Mouse (Mus musculus): ENCODE measurements around the gene Tuba1b. TPM values are rescaled to one million over a fixed set of nuclear protein-coding genes. Genes with fewer than 3 reads are reported as not detected.
"Not testable (repeated sequence)": the region's sequence is repeated elsewhere in the genome, so short reads cannot be mapped to it uniquely, and the experiment has no call there.

Tuba1b gene
- polyA plus RNA-seq, 1 experiment from 2014 or later: 1,598 TPM

DNA sequence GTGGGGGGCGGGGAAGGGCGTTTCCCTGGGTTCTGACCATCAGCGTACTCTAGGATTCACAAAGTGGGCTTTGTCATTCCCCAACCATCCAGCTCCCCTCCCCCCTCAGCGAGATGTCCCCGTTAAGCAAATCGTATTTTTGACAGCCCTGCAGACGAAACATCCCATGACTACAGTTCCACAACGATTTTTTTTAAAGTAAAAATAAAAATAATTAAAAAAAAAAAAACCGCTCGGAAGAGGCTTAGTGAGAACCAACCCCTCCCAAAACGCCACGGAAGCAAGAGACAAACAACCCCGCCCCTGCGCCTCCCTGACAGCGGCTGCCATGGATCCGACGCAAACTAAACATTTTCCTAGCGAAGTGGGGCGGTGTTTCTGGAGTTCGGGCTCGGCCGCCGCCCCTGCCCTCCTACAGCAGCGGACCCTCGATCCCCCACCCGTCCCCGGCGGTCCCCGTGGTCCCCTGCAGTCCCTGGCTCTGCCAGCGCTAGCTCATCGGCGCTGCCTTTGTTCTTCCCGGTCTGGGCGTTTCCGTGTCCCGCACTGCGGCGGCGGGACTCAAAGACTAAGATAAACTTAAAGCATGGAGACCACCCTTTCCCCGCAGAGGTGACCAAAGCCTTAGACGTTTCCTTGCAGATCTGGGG is 18.5 kb upstream of the Tuba1b start:
- Histone ChIP-seq H3K9me3 (no peaks in the 10 kb centered on the region), H3K9ac (peak overlapping the region; percentile 88), H3K27ac (peak overlapping the region; percentile 99), H3K36me3 (peaks cover 11% of the 10 kb centered on the region), H3K4me2 (replicated peaks) (peak overlapping the region; percentile 86), H3K27me3 (no peaks in the 10 kb centered on the region), H3K4me1 (peaks cover 10% of the 10 kb centered on the region), H3K4me3 (peak overlapping the region; percentile 74)
- ATAC-seq (ENCODE audit: insufficient number of reproducible peaks, insufficient read depth, low FRiP score, low TSS enrichment): peak; percentile 61
- under 1% methylated on average over 41 of the region's 41 CpGs for WGBS

DNA sequence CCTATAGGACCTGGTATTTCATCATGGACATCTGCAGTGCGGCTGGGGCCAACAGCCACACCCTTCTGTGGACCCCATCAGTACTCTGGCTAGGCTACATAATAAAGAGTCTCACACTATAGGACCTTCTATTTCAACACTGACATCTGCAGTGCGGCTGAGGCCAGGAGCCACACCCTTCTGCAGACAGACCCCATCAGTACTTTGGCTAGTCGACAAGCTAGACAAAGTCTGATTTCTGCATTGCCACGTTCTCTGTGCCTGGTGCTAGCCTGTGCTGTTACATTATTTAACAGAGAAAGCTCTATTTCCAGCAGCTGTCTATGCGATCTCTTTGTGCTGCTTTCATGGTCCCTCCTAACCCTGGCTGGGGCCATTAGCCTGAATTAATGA is 17.7 kb upstream of the Tuba1b start:
- Histone ChIP-seq H3K4me3 (peak overlapping the region; percentile 74), H3K9ac (peak overlapping the region; percentile 88), H3K27ac (peak overlapping the region; percentile 99), H3K9me3 (no peaks in the 10 kb centered on the region), H3K4me2 (replicated peaks) (peak overlapping the region; percentile 86), H3K36me3 (peaks cover 11% of the 10 kb centered on the region), H3K27me3 (no peaks in the 10 kb centered on the region), H3K4me1 (peaks cover 10% of the 10 kb centered on the region)
- WGBS: 24% methylated on average over 5 of the region's 5 CpGs
- ATAC-seq (ENCODE audit: insufficient number of reproducible peaks, insufficient read depth, low FRiP score, low TSS enrichment): no peak

DNA sequence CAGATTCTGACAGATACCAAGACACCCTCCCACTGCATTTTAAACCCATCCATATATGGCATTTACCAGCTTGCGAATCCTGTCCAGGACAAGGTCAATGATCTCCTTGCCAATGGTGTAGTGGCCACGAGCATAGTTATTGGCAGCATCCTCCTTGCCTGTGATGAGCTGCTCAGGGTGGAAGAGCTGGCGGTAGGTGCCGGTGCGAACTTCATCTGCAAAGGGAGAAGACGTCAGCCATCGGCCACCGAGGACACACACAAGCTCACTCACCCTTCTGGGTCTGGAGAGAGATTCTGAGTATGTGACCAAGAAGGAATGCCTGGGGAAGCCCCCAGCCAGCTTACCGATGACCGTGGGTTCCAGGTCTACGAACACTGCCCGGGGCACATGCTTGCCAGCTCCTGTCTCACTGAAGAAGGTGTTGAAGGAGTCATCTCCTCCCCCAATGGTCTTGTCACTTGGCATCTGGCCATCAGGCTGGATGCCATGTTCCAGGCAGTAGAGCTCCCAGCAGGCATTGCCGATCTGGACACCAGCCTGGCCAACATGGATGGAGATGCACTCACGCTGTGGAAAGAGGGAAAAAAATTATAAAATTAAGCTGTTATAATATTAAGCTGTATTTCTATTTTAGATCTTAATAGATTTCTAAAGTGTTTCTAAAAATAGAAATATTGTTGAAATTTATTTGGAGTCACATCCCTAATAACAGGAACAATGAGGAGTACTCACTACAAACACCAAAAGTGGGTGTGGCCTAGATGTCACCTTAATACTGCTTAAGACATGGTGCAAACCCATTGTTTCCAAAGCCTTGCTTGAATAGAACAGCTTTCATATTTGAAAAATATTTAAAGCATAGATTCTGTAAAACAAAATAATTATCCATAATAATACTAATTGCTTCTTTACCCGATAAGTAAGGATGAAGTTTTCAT is 17.0 kb upstream of the Tuba1b start:
- Histone ChIP-seq H3K9ac (peak overlapping the region; percentile 88), H3K4me2 (replicated peaks) (peak overlapping the region; percentile 86), H3K4me3 (peak overlapping the region; percentile 74), H3K36me3 (peaks cover 11% of the 10 kb centered on the region)
- WGBS: 90% methylated on average over 11 of the region's 15 CpGs
- ATAC-seq (ENCODE audit: insufficient number of reproducible peaks, insufficient read depth, low FRiP score, low TSS enrichment); H3K9me3 ChIP-seq; H3K27ac ChIP-seq; H3K4me1 ChIP-seq; H3K27me3 ChIP-seq: not testable (repeated sequence)

DNA sequence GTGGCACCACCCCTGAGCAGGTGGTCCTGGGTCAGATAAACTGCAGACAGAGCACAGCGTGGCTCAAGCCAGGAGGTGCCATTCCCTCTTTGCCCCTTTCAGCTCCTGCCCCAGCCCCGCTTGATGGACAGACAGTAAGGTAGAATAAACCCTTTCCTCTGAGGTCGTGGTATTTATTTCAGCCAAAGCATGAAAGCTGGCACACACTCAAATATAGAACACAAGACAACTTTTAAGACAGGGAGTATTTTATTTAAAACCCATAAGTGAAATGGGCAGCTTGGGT is 15.2 kb upstream of the Tuba1b start:
- Histone ChIP-seq H3K27ac (no peak overlapping the region), H3K4me3 (no peak overlapping the region), H3K27me3 (no peaks in the 10 kb centered on the region), H3K4me1 (peaks cover 5% of the 10 kb centered on the region), H3K4me2 (replicated peaks) (no peak overlapping the region), H3K9me3 (no peaks in the 10 kb centered on the region), H3K9ac (no peak overlapping the region), H3K36me3 (peaks cover 11% of the 10 kb centered on the region)
- ATAC-seq (ENCODE audit: insufficient number of reproducible peaks, insufficient read depth, low FRiP score, low TSS enrichment): no peak
- WGBS: 68% methylated on average over 3 of the region's 3 CpGs

DNA sequence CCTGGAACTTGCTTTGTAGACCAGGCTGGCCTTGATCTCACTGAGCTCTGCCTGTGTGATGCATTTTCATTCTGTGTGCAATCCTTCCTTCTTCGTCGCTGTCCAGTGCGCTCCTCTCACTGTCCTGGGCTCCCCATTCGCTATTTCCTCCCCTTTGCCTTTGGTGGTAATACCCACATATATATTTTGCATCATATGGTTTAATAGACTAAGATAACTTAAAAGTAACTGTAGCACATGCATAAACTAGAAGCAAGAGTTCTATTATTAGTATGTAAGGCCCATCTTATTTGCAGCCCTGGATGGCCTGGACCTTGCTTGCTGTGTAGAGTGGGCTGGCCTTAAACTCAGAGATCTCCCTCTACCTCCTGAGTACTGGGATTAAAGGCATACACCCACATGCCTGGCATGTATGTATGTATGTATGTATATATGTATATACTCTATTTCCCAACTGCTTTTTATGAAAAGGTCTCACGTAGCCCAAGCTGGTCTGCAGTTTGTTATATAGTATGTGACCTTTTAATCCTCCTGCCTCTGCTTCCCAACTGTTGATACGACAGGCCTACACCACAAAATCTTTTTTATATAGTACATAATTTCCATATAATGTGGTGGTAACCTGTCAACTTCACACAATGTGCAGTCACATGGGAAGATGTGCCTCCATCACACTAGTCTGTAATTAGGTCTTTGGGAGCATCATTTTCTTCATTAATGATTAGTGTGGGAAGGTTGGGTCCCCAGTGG is 14.7 kb upstream of the Tuba1b start:
- Histone ChIP-seq H3K27me3 (no peaks in the 10 kb centered on the region), H3K36me3 (peaks cover 11% of the 10 kb centered on the region), H3K27ac (no peak overlapping the region), H3K9me3 (no peaks in the 10 kb centered on the region), H3K9ac (no peak overlapping the region), H3K4me3 (no peak overlapping the region), H3K4me1 (peaks cover 2% of the 10 kb centered on the region), H3K4me2 (replicated peaks) (no peak overlapping the region)
- no peak for ATAC-seq (ENCODE audit: insufficient number of reproducible peaks, insufficient read depth, low FRiP score, low TSS enrichment)
- WGBS: 66% methylated on average over 6 of the region's 6 CpGs

DNA sequence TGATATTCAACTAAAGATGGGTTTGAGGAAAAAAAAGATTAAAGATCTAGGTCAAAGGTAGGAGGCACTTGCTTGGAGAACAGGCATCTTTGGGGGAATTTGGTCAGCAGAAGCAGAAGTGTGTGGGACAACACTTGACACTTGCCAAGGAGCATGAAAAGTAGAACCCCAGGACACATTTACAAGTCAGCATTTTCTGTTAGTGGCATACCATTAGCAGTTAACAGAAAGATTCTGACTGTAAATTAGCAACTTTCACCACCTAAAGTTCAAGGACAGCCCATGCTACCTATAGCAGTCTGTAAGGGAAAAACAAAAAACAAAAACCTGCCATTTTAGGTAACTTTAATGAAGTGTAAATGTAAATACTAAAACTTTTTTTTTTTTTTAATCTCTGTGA is 14.0 kb upstream of the Tuba1b start:
- H3K4me2 ChIP-seq (replicated peaks): no peak overlapping the region
- H3K27ac ChIP-seq: no peak overlapping the region
- no peak overlapping the region for H3K9ac ChIP-seq
- peaks cover 11% of the 10 kb centered on the region for H3K36me3 ChIP-seq
- no peak overlapping the region for H3K4me3 ChIP-seq
- no peak for ATAC-seq (ENCODE audit: insufficient number of reproducible peaks, insufficient read depth, low FRiP score, low TSS enrichment)
- H3K9me3 ChIP-seq: no peaks in the 10 kb centered on the region
- no peaks in the 10 kb centered on the region for H3K27me3 ChIP-seq
- no peaks in the 10 kb centered on the region; the same call in 1 of the 2 replicates for H3K4me1 ChIP-seq

- H3K4me1 ChIP-seq: no peaks in the 10 kb centered on the region; the same call in 1 of the 2 replicates
- no peak for ATAC-seq (ENCODE audit: insufficient number of reproducible peaks, insufficient read depth, low FRiP score, low TSS enrichment)
- 49% methylated on average over 3 of the region's 3 CpGs for WGBS
- no peak overlapping the region for H3K9ac ChIP-seq
- H3K4me2 ChIP-seq (replicated peaks): no peak overlapping the region
- no peak overlapping the region for H3K4me3 ChIP-seq
- no peak overlapping the region for H3K27ac ChIP-seq
- no peaks in the 10 kb centered on the region for H3K27me3 ChIP-seq
- no peaks in the 10 kb centered on the region for H3K9me3 ChIP-seq
- H3K36me3 ChIP-seq: peaks cover 11% of the 10 kb centered on the region
Observed at GRCm38 (mm10) chr15:98947884-98948283, 13.5 kb upstream of the Tuba1b start.

DNA sequence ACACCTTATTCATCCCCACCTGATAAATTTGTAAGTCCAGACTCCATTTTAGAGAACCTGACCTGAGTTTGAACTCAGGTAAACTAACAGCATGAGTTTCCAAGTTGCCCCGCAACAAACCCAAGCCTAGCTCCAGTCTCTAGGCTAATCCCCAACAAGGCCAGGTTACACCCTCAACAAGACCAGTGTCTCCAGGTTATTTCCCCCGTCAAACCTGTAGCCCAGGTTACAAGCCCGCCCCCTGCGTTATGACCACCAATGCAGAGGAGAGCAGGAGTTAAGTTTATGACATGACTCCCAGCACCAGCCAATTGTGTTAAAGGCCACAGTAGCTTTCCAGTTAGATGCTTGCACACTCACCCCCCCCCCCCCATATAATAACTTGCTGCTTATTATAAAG is 8.8 kb upstream of the Tuba1b start:
- Histone ChIP-seq H3K9me3 (no peaks in the 10 kb centered on the region), H3K4me3 (no peak overlapping the region), H3K27me3 (no peaks in the 10 kb centered on the region), H3K9ac (no peak overlapping the region), H3K4me1 (no peaks in the 10 kb centered on the region), H3K27ac (no peak overlapping the region), H3K36me3 (no peaks in the 10 kb centered on the region), H3K4me2 (replicated peaks) (no peak overlapping the region)
- WGBS: 71% methylated on average over 4 of the region's 4 CpGs
- ATAC-seq (ENCODE audit: insufficient number of reproducible peaks, insufficient read depth, low FRiP score, low TSS enrichment): no peak

- 87% methylated on average over 4 of the region's 4 CpGs for WGBS
- H3K4me2 ChIP-seq (replicated peaks): no peak overlapping the region
- no peak overlapping the region for H3K9ac ChIP-seq
- no peaks in the 10 kb centered on the region for H3K36me3 ChIP-seq
- H3K9me3 ChIP-seq: no peaks in the 10 kb centered on the region
- no peak overlapping the region for H3K4me3 ChIP-seq
- no peak for ATAC-seq (ENCODE audit: insufficient number of reproducible peaks, insufficient read depth, low FRiP score, low TSS enrichment)
- no peaks in the 10 kb centered on the region for H3K4me1 ChIP-seq
- no peak overlapping the region for H3K27ac ChIP-seq
- no peaks in the 10 kb centered on the region for H3K27me3 ChIP-seq
Observed at GRCm38 (mm10) chr15:98942081-98942480, 7.7 kb upstream of the Tuba1b start.

GRCm38 (mm10) chr15:98941539-98941938 is 7.2 kb upstream of the Tuba1b start:
- no peak overlapping the region for H3K4me2 ChIP-seq (replicated peaks)
- H3K9me3 ChIP-seq: no peaks in the 10 kb centered on the region
- no peak overlapping the region for H3K4me3 ChIP-seq
- H3K27me3 ChIP-seq: no peaks in the 10 kb centered on the region
- no peaks in the 10 kb centered on the region for H3K4me1 ChIP-seq
- H3K36me3 ChIP-seq: no peaks in the 10 kb centered on the region
- no peak overlapping the region for H3K9ac ChIP-seq
- H3K27ac ChIP-seq: no peak overlapping the region
- 54% methylated on average over 2 of the region's 2 CpGs for WGBS
- ATAC-seq (ENCODE audit: insufficient number of reproducible peaks, insufficient read depth, low FRiP score, low TSS enrichment): no peak

DNA sequence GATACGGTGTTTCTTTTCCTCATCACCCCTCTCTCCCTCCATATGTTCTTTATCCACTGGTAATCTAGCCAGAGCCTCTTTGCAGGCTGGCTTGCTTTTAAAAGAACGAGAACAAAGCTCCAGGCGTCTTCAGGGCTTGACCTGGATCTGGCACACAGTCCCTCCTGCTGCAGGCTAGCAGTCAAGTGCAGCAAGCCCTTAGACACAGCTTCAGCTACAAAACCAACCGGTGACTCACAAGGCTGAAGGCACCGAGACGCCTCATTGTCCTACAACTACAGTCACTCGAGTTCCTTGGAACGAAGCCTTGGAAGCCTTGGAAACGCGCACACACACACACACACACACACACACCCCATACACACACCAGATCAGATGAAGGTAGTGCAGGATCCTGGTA is 6.5 kb upstream of the Tuba1b start:
- no peak for ATAC-seq (ENCODE audit: insufficient number of reproducible peaks, insufficient read depth, low FRiP score, low TSS enrichment)
- WGBS: 70% methylated on average over 10 of the region's 10 CpGs
- H3K4me1 ChIP-seq: peaks cover 1% of the 10 kb centered on the region

More for the DNA sequence above, 6.5 kb upstream of the Tuba1b start:
- Histone ChIP-seq H3K27me3 (no peaks in the 10 kb centered on the region), H3K4me3 (no peak overlapping the region), H3K9me3 (no peaks in the 10 kb centered on the region), H3K4me2 (replicated peaks) (no peak overlapping the region), H3K9ac (no peak overlapping the region), H3K36me3 (no peaks in the 10 kb centered on the region), H3K27ac (no peak overlapping the region)
